Mouse (Mus musculus) common myeloid progenitor, adult 5-6 weeks (primary cell): ENCODE data around the gene Mrpl4. TPM values are rescaled to one million over a fixed set of nuclear protein-coding genes. Genes with fewer than 3 reads are reported as not detected.

ENCODE experiments used
- ATAC-seq: replicated peaks from 2 replicates; pipeline ENCODE4 v1.8.0; 2016; ENCODE audit warnings: low read depth, mild to moderate bottlenecking, moderate TSS enrichment, inconsistent platforms; ENCODE audit not compliant: poor library complexity, severe bottlenecking
- total RNA-seq: library from RNA; stranded (forward); fragments of 200-1000, 187-1606 nt; gene quantifications from 2 replicates; pipeline ENCODE4 v1.2.3, GENCODE M21; 2017

Mrpl4 gene
- 33.0 and 35.8 TPM in 2 replicates for total RNA-seq

- peak; percentile 92 for ATAC-seq
Measured at GRCm38 (mm10) chr9:21002627-21003551, at the start of gene Mrpl4. Mrpl4 (plus strand) TSS chr9:21002738.

DNA sequence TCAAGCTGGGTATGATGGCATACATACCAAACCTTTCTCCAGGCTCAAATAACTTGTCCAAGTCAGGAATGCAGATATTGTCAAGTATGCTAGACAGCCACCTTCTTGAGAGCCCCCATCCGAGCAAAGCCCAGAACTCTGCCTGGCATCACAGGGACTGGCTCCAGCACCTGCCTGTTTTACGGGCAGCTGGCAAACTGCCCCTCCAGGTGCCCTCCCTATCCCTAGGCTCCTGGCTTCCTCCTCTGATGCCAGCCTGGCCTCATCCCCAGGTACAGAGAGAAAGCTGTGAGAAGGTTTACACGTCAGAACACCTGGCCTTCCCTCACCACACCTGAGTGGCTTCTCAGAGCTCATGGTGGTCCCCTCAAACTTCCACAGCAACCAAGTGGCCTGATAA, 45.5 kb upstream of the Mrpl4 start:
- no peak for ATAC-seq

DNA sequence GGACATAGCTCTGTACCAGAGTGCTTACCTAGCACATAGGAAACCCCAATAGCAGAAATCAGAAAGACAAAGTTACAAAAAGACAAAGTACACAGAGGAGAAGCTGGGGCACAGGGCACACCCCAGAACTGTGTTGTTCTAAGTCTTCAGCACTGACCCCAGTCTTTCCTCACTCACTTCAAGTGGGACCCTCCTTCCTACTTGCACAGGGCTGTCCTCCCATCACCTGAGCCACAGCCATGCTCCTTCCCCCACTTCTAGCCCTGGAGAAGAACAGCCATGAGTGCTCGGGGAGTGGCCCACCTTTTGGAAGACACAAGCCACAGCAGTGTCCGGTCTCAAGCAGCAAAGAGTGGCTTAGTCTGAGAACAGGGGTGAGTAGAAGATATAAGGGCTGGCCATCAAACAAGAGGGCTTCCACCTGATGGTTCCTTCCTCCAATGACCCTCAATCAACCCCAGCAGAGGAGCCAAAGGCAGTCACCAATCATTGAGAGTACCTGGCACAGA, 43.1 kb upstream of the Mrpl4 start, which contains the start of gene Dnmt1:
Gene Dnmt1 (minus strand): TSS at position 459 of the 509 bp plus-strand sequence.
- no peak for ATAC-seq

- ATAC-seq, result peak; percentile 94
Measured at GRCm38 (mm10) chr9:20961557-20961956, 41.0 kb upstream of the Mrpl4 start.

- no peak for ATAC-seq
Measured at GRCm38 (mm10) chr9:20965606-20966005, 36.9 kb upstream of the Mrpl4 start.

DNA sequence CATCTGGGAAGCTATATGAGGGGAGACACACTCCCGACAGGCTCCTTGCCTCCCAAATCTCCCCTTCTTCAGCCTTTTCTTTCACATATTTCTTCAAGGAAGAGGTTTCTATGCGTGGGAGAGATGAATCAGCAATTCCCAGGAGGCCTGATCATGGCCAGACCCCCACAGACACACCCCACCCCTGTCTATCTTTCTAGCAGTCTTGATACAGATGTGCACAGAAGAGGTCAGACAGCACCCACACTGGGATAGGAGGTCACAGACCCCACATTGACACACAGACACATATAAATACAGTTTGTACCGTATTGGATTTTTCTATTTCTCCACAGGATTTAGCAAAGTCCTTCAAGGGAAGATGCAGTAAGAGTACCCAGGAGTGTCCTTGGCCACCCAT, 36.5 kb upstream of the Mrpl4 start:
- no peak for ATAC-seq

DNA sequence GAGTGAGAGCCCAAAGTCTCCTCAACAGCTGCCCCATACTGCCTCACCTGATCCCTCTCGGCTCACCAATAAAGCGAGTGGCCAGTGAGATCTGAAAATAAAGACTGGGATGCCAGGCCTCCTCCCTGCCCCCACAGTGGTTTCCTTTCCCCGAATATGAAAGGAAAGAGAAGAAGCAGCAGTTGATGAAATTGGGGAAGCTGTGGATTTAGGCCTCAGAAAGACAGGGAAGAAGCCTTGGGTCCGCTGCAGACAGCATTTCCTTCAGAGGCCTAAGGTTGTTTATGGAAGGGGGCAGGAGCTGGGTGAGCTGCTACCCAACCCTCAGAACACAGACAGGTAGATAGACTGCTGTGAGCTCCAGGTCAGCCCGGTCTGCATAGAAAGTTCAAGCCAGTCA, 35.8 kb upstream of the Mrpl4 start:
- ATAC-seq, result 0 out of 2 replicates have a peak, but pooled peaks have one; percentile 40

DNA sequence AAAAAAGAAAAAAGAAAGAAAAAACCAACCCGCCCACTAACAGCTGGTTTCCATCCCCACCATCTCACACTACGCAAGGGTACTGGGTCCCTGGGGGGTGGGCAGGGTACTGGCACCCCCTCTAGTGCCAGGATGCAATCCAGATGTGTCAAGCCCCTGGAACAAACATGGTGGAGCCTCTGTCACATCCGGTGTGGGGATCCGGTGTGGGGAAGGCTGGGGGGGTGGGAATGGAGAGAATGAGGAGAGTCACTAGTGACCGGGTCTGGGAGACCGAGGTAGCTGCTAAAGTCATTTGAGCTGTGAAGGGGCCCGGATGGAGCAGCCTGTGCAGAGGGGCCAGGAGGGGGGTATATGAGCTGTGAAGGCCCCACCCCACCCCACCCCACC, 30.8 kb upstream of the Mrpl4 start:
- ATAC-seq, result no peak

GRCm38 (mm10) chr9:20972141-20972992, 30.2 kb upstream of the Mrpl4 start:
- ATAC-seq, result no peak

DNA sequence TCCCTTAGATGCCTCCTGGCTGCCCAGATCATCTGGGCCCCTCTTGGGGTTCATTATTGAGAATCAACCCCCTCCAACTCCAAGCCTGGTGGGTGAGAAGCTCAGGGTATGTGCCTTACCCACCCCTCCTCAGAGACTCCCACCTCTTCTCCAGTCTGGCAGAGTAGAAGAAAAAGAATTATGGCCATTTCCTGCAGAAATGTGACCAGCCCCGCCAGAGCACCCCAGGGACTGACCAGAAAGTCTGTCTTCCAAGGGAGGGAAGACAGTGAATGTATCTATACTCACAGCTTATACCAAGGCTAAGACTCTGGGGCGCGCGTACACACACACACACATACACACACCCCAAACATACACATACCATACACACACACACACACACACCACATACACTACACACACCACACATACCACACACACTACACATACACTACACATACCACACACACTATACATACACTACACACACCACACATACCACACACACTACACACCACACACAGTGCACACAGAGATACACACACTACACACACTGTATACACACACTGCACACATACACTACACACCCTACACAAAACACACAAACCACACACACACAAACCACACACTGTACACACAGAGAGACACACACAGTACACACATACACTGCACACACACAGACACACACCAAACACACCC, 29.4 kb upstream of the Mrpl4 start:
- ATAC-seq, result no peak; the same call in 1 of the 2 replicates

GRCm38 (mm10) chr9:20973682-20974075, 28.9 kb upstream of the Mrpl4 start:
- ATAC-seq, result peak; percentile 64

DNA sequence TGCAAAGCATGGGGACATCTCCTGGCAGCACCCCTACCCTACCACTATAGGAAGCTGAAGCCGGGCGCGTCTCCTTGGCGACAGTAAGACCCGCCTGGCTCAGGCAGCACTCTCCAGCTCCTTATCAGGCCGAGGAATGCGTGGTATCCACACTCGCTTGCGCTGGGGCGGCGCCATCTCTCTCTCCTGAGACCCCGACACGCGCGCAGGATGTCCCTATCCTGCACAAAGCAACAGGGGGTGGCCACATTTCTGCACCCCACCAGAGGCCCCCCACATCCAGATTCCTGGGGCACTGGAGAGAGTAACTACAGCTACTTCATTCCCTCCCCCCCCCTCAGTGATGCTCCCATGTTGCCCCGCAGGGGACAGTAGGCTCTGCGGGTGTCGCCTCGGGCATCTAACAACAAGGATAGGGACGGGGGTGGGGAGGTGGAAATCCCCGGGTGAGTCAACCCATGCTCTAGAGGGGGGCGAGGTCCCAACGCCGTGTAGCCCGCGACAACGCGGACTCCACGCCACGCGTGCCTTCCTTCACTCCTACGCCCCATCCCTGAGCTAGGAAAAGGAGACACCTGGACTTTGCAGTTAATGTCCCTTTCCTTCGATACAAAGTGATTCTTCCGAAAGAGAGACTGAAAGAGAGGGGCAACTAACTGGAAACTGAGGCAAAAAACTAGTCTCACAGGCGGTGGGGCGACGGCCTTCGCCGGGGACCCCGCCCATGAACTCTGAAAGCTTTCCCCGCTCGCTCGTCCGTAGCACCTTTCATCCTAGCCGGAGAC, 26.9 kb upstream of the Mrpl4 start:
- ATAC-seq, result peak; percentile 40

- ATAC-seq, result peak; percentile 69
Measured at GRCm38 (mm10) chr9:20976216-20976960, 26.1 kb upstream of the Mrpl4 start, which contains the start of gene S1pr2. S1pr2 (minus strand) TSS chr9:20976781.

- no peak for ATAC-seq
Measured at GRCm38 (mm10) chr9:20976961-20977689, 25.4 kb upstream of the Mrpl4 start.

- ATAC-seq, result no peak
Measured at GRCm38 (mm10) chr9:20978409-20979095, 24.0 kb upstream of the Mrpl4 start.

- no peak for ATAC-seq
Measured at GRCm38 (mm10) chr9:20979181-20979580, 23.4 kb upstream of the Mrpl4 start.

- no peak for ATAC-seq
Measured at GRCm38 (mm10) chr9:20979769-20980168, 22.8 kb upstream of the Mrpl4 start.
